Mouse (Mus musculus): Measurements from ENCODE around the gene Cuedc1. TPM values are rescaled to one million over a fixed set of nuclear protein-coding genes. Genes with fewer than 3 reads are reported as not detected.

Gene Cuedc1
- total RNA-seq (2012; rRNA removed) (1.0 and 1.1 TPM in 2 replicates), polyA plus RNA-seq (2012; ENCODE audit: insufficient read depth in 1 of 2, insufficient read length in 2 of 2, low read depth in 1 of 2, low replicate concordance in 2 of 2, missing spikeins in 1 of 2) (1 to 10 TPM in 1 of 2 experiments, not detected in 1; 4.8 TPM)

GRCm38 (mm10) chr11:88098021-88098729, at the start of gene Cuedc1:
Gene Cuedc1, plus strand, starts transcription at chr11:88098058.
- Histone ChIP-seq H3K4me1 (ENCODE audit: control insufficient read depth in 1 of 2, insufficient read depth in 2 of 2, low read length in 2 of 2) (peaks cover 7 to 19% of the 10 kb centered on the region in 2 experiments), H3K36me3 (ENCODE audit: control insufficient read depth in 1 of 2, insufficient read depth in 2 of 2, low read length in 2 of 2) (peaks cover 0 to 11% of the 10 kb centered on the region in 2 experiments; a peak in 2 of 4 replicates), H3K9ac (ENCODE audit: control insufficient read depth, low read depth, low read length, poor library complexity, severe bottlenecking) (peak within 1 kb of the TSS; percentile 31; the same call in 1 of the 2 replicates), H3K9me3 (replicated peaks; ENCODE audit: insufficient read depth, low read length) (no peaks in the 10 kb centered on the region), H3K4me3 (ENCODE audit: control insufficient read depth in 1 of 2, insufficient read depth in 1 of 2, low read depth in 2 of 2, low read length in 2 of 2) (peak within 1 kb of the TSS in 1 of 2 experiments; percentile 44; a peak in 2 of 4 replicates), H3K27ac (ENCODE audit: control insufficient read depth, low read depth, low read length) (no peak within 1 kb of the TSS), H3K27me3 (ENCODE audit: control insufficient read depth in 1 of 2, insufficient read depth in 2 of 2, low read length in 2 of 2) (peaks cover 20 to 22% of the 10 kb centered on the region in 2 experiments), H3K79me2 (ENCODE audit: control insufficient read depth, insufficient read depth, low read length, poor library complexity) (no peaks in the 10 kb centered on the region)
- TF ChIP-seq ZC3H11A (IDR thresholded peaks at IDR 0.05; ENCODE audit: low read depth, low read length) = no peak
- no peak for TF ChIP-seq POLR2AphosphoS5 (IDR thresholded peaks at IDR 0.05; ENCODE audit: borderline replicate concordance, low read depth, low read length)
- TF ChIP-seq CHD1 (IDR thresholded peaks at IDR 0.05; ENCODE audit: low read depth, low read length) = no peak
- TF ChIP-seq MYB (IDR thresholded peaks at IDR 0.05; ENCODE audit: low read depth, low read length) = peak; percentile 92
- TF ChIP-seq POLR2A (IDR thresholded peaks at IDR 0.05; ENCODE audit: control insufficient read depth in 1 of 2, insufficient read depth in 1 of 2, low read depth in 1 of 2, low read length in 2 of 2, poor library complexity in 1 of 2) = no peak
- TF ChIP-seq SIN3A (IDR thresholded peaks at IDR 0.05; ENCODE audit: low read length) = 0 out of 2 replicates have a peak, but pooled peaks have one; percentile 39
- no peak for TF ChIP-seq MAZ (IDR thresholded peaks at IDR 0.05; ENCODE audit: low read depth, low read length)
- TF ChIP-seq RCOR1 (IDR thresholded peaks at IDR 0.05; ENCODE audit: low read depth, low read length) = peak; percentile 99
- peak; percentile 55; the same call in 1 of the 2 replicates for TF ChIP-seq MAFK (IDR thresholded peaks at IDR 0.05; ENCODE audit: borderline replicate concordance, low read depth, low read length)
- TF ChIP-seq KAT2A (conservative IDR thresholded peaks at IDR 0.05; ENCODE audit: low read depth, low read length) = no peak
- peak; percentile 62 for TF ChIP-seq BHLHE40 (IDR thresholded peaks at IDR 0.05; ENCODE audit: borderline replicate concordance, low read depth, low read length)
- no peak for TF ChIP-seq MEF2A (IDR thresholded peaks at IDR 0.05; ENCODE audit: extremely low read depth, insufficient replicate concordance, low read depth, low read length, poor library complexity, severe bottlenecking)
- peak; percentile 92 for TF ChIP-seq TCF12 (IDR thresholded peaks at IDR 0.05; ENCODE audit: low read depth, low read length)
- TF ChIP-seq MYC (IDR thresholded peaks at IDR 0.05; ENCODE audit: low read depth, low read length) = peak; percentile 49; the same call in 1 of the 2 replicates
- TF ChIP-seq TBP (IDR thresholded peaks at IDR 0.05; ENCODE audit: low read depth, low read length) = no peak
- TF ChIP-seq USF1 (IDR thresholded peaks at IDR 0.05; ENCODE audit: low read depth, low read length) = no peak
- TF ChIP-seq CTCF (IDR thresholded peaks at IDR 0.05 in 2 of 3, conservative IDR thresholded peaks at IDR 0.05 in 1 of 3; ENCODE audit: control insufficient read depth in 1 of 3, insufficient read depth in 1 of 3, low read depth in 2 of 3, low read length in 3 of 3, poor library complexity in 1 of 3, severe bottlenecking in 1 of 3) = no peak
- TF ChIP-seq ETS1 (IDR thresholded peaks at IDR 0.05; ENCODE audit: low read depth, low read length) = peak; percentile 68
- TF ChIP-seq ZNF384 (IDR thresholded peaks at IDR 0.05; ENCODE audit: low read depth, low read length) = no peak
- no peak; the same call in 1 of the 2 replicates for TF ChIP-seq SMC3 (IDR thresholded peaks at IDR 0.05; ENCODE audit: low read depth, low read length)
- peak; percentile 46; the same call in 1 of the 2 replicates for TF ChIP-seq MXI1 (IDR thresholded peaks at IDR 0.05; ENCODE audit: low read depth, low read length)
- no peak for TF ChIP-seq NELFE (IDR thresholded peaks at IDR 0.05; ENCODE audit: low read depth, low read length)
- TF ChIP-seq RAD21 (IDR thresholded peaks at IDR 0.05; ENCODE audit: low read depth, low read length) = no peak
- TF ChIP-seq MAX (IDR thresholded peaks at IDR 0.05; ENCODE audit: low read length) = 0 out of 2 replicates have a peak, but pooled peaks have one; percentile 24
- no peak for TF ChIP-seq CHD2 (IDR thresholded peaks at IDR 0.05; ENCODE audit: low read length)
- peak; percentile 86 for TF ChIP-seq GATA1 (IDR thresholded peaks at IDR 0.05; ENCODE audit: low read depth, low read length)
- no peak for TF ChIP-seq JUND (IDR thresholded peaks at IDR 0.05; ENCODE audit: low read depth, low read length)
- peak; percentile 26; the same call in 1 of the 2 replicates for TF ChIP-seq TAL1 (IDR thresholded peaks at IDR 0.05; ENCODE audit: low read length)
- TF ChIP-seq EP300 (IDR thresholded peaks at IDR 0.05; ENCODE audit: low read depth in 1 of 2, low read length in 2 of 2) = peak; percentile 83 to 88
- TF ChIP-seq HCFC1 (IDR thresholded peaks at IDR 0.05; ENCODE audit: low read depth, low read length) = 0 out of 2 replicates have a peak, but pooled peaks have one; percentile 16
- no peak for TF ChIP-seq NRF1 (IDR thresholded peaks at IDR 0.05; ENCODE audit: insufficient read depth, low read depth, low read length, poor library complexity, severe bottlenecking)
- no peak for TF ChIP-seq ELF1 (IDR thresholded peaks at IDR 0.05; ENCODE audit: low read depth, low read length)
- no peak for TF ChIP-seq UBTF (IDR thresholded peaks at IDR 0.05; ENCODE audit: borderline replicate concordance, insufficient read depth, low read depth, low read length)
- DNase-seq (ENCODE audit: low read depth, low spot score) = no peak

Measured in MEL (cell line).